Mouse (Mus musculus) MEL-GATA-1-ER (cell line): ENCODE measurements around the gene Haus5.

ENCODE experiments used
- DNase-seq: peaks from one replicate; pipeline ENCODE4 v3.0.0-alpha.2; 2012; ENCODE audit warnings: low read depth; ENCODE audit errors: extremely low read depth

Haus5 gene

GRCm38 (mm10) chr7:30626647-30627046, 38.1 kb downstream of the Haus5 start:
- no peak for DNase-seq

- peak; percentile 85 for DNase-seq
These were observed 39.0 kb downstream of the Haus5 start, which contains the start of gene Cox6b1 for GRCm38 (mm10) chr7:30625530-30626384. Gene Cox6b1 (minus strand): TSS chr7:30626151.

GRCm38 (mm10) chr7:30619202-30619601, 45.6 kb downstream of the Haus5 start:
- DNase-seq = no peak

- no peak for DNase-seq
These were observed 46.1 kb downstream of the Haus5 start for GRCm38 (mm10) chr7:30618658-30619057.

- DNase-seq = no peak
These were observed 49.6 kb downstream of the Haus5 start for GRCm38 (mm10) chr7:30615049-30615760.

- peak; percentile 50 for DNase-seq
These were observed 50.3 kb downstream of the Haus5 start for GRCm38 (mm10) chr7:30614454-30614853.

GRCm38 (mm10) chr7:30613529-30614112, 51.2 kb downstream of the Haus5 start:
- no peak for DNase-seq

- DNase-seq = no peak
These were observed 52.0 kb downstream of the Haus5 start, which contains the start of gene Upk1a for GRCm38 (mm10) chr7:30612654-30613402. Gene Upk1a (minus strand): TSS chr7:30612847.

- DNase-seq = no peak
These were observed 54.8 kb downstream of the Haus5 start for GRCm38 (mm10) chr7:30610043-30610442.

GRCm38 (mm10) chr7:30608476-30608875, 56.3 kb downstream of the Haus5 start:
- no peak for DNase-seq

GRCm38 (mm10) chr7:30607706-30608309, 57.0 kb downstream of the Haus5 start:
- DNase-seq = peak; percentile 35

- no peak for DNase-seq
These were observed 59.9 kb downstream of the Haus5 start for GRCm38 (mm10) chr7:30604944-30605343.

- DNase-seq = no peak
These were observed 60.4 kb downstream of the Haus5 start for GRCm38 (mm10) chr7:30604424-30604823.
